ENCODE assay signal across 24 mouse cellular contexts in the genomic region with DNA sequence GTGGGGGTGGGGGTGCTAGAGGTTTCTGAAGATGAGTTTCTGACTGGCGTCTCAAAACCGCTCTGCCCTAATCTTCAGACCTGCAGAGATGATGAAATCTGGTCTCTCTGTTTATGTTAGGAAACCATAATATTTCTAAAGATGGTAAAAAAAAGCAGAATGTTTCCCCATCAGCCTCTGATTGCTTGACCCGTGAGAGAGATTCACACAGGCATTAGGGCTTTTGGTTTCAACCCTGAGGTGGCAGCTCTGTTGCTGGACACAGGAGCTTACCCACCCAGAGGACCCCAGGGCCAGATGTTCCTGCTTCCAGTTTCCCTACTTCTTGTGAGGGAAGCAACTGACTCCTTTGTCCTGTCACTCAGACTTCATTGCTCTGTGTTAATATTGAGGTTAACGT.
A peak's percentile ranks its signal among the peaks of the same experiment; 100 is the strongest.
DNase-seq lines count a peak whose midpoint lies in the region; ATAC-seq and TF ChIP-seq lines count a peak whose summit lies in the region.
"Had no signal": no experiment of that assay in that cellular context is flagged by ENCODE, and none has a peak within 500 bp of the region (broad histone marks: within the 10 kb centered on the region; RNA-seq: fewer than 3 reads in every experiment).

No protein-coding gene starts in this region.

- ATAC-seq in hindbrain, embryonic 11.5 days (ENCODE audit: low FRiP score) = peak; percentile 36; the same call in 1 of the 2 replicates
- no peak for ATAC-seq in hindbrain, postnatal 0 days
- ATAC-seq in stomach, embryonic 14.5 days (ENCODE audit: insufficient number of reproducible peaks, insufficient read depth, low FRiP score, low read depth) = no peak
- ATAC-seq in stomach, postnatal 0 days (ENCODE audit: low FRiP score, low TSS enrichment) = no peak
- ATAC-seq in hindbrain, embryonic 14.5 days (ENCODE audit: low FRiP score) = no peak
- ATAC-seq: forebrain, embryonic 14.5 days; inflammation-experienced regulatory T-cells, adult 6 months had no signal

- no peak for TF ChIP-seq EP300 in stomach, postnatal 0 days (optimal IDR thresholded peaks at IDR 0.05)

- no peaks in the 10 kb centered on the region for H3K27me3 ChIP-seq in hindbrain, embryonic 11.5 days (ENCODE audit: control insufficient read depth, insufficient read depth, low read length)
- no peaks in the 10 kb centered on the region for H3K27me3 ChIP-seq in hindbrain, postnatal 0 days (ENCODE audit: insufficient read depth, low read length)
- no peaks in the 10 kb centered on the region for H3K27me3 ChIP-seq in stomach, embryonic 14.5 days (ENCODE audit: control insufficient read depth, insufficient read depth, low read length)
- no peaks in the 10 kb centered on the region for H3K27me3 ChIP-seq in stomach, postnatal 0 days (ENCODE audit: control insufficient read depth, insufficient read depth, low read length)
- H3K27me3 ChIP-seq in hindbrain, embryonic 14.5 days (ENCODE audit: control insufficient read depth, insufficient read depth, low read length) = no peaks in the 10 kb centered on the region
- H3K27me3 ChIP-seq: embryonic facial prominence, embryonic 13.5 days; heart, embryonic 15.5 days; liver, embryonic 15.5 days; lung, embryonic 15.5 days had no signal

- no peak for TF ChIP-seq CTCF in hindbrain, postnatal 0 days (IDR thresholded peaks at IDR 0.05; ENCODE audit: low read depth)
- no peak for TF ChIP-seq CTCF in stomach, postnatal 0 days (IDR thresholded peaks at IDR 0.05; ENCODE audit: low read depth)

- peaks cover 3% of the 10 kb centered on the region; the same call in 1 of the 2 replicates for H3K9me3 ChIP-seq in hindbrain, embryonic 11.5 days (ENCODE audit: control insufficient read depth, low read length)
- H3K9me3 ChIP-seq in hindbrain, postnatal 0 days (ENCODE audit: low read length) = no peaks in the 10 kb centered on the region
- H3K9me3 ChIP-seq in stomach, embryonic 14.5 days (ENCODE audit: control insufficient read depth, low read depth, low read length) = peaks cover 6% of the 10 kb centered on the region; the same call in 1 of the 2 replicates
- H3K9me3 ChIP-seq in stomach, postnatal 0 days (ENCODE audit: control insufficient read depth, low read length) = 0 out of 2 replicates have a peak, but pooled peaks cover 3% of the 10 kb centered on the region
- H3K9me3 ChIP-seq in hindbrain, embryonic 14.5 days (ENCODE audit: control insufficient read depth, low read length) = peaks cover 4% of the 10 kb centered on the region; the same call in 1 of the 2 replicates
- H3K9me3 ChIP-seq: heart, embryonic 15.5 days; liver, embryonic 15.5 days; lung, embryonic 15.5 days had no signal

- H3K27ac ChIP-seq in hindbrain, embryonic 11.5 days (ENCODE audit: low read depth, low read length) = no peak overlapping the region
- H3K27ac ChIP-seq in hindbrain, postnatal 0 days = no peak overlapping the region
- H3K27ac ChIP-seq in stomach, embryonic 14.5 days (ENCODE audit: low read length) = peak overlapping the region; percentile 28; the same call in 1 of the 2 replicates
- no peak overlapping the region for H3K27ac ChIP-seq in stomach, postnatal 0 days (replicated peaks)
- H3K27ac ChIP-seq in hindbrain, embryonic 14.5 days = peak overlapping the region; percentile 18; the same call in 1 of the 2 replicates
- H3K27ac ChIP-seq: embryonic facial prominence, embryonic 13.5 days; heart, embryonic 15.5 days; liver, embryonic 15.5 days; lung, embryonic 15.5 days; macrophage had no signal

- DNase-seq in hindbrain, embryonic 11.5 days (ENCODE audit: low spot score) = peak; percentile 11
- no peak for DNase-seq in hindbrain, postnatal 0 days (ENCODE audit: low spot score)
- DNase-seq in stomach, postnatal 0 days (ENCODE audit: low spot score) = no peak
- no peak for DNase-seq in hindbrain, embryonic 14.5 days (ENCODE audit: low spot score)
- no peak for DNase-seq in kidney, postnatal 14 days
- no peak for DNase-seq in frontal cortex, postnatal 14 days (ENCODE audit: low spot score in 2 of 2)
- DNase-seq: adrenal gland, adult 8-10 months; cerebellum, adult 18-20 months; cerebellum, postnatal 14 days; gastrocnemius, postnatal 25 days; heart, postnatal 36 days; kidney, adult 8-10 months; kidney, postnatal 36 days; thymus, postnatal 36 days had no signal

- no peak overlapping the region for H3K4me3 ChIP-seq in hindbrain, embryonic 11.5 days (ENCODE audit: low read depth, low read length)
- H3K4me3 ChIP-seq in hindbrain, postnatal 0 days (ENCODE audit: low read length) = no peak overlapping the region
- H3K4me3 ChIP-seq in stomach, embryonic 14.5 days (ENCODE audit: low read depth, low read length) = no peak overlapping the region
- H3K4me3 ChIP-seq in stomach, postnatal 0 days (ENCODE audit: low read depth, low read length) = no peak overlapping the region
- no peak overlapping the region for H3K4me3 ChIP-seq in hindbrain, embryonic 14.5 days (replicated peaks; ENCODE audit: low read length)
- H3K4me3 ChIP-seq: embryonic facial prominence, embryonic 13.5 days; erythroblast, embryonic 14.5 days; heart, embryonic 15.5 days; liver, embryonic 15.5 days; lung, embryonic 15.5 days had no signal

- no peak overlapping the region for H3K4me2 ChIP-seq in hindbrain, embryonic 11.5 days (replicated peaks; ENCODE audit: low read depth, low read length)
- H3K4me2 ChIP-seq in hindbrain, postnatal 0 days (ENCODE audit: low read depth, low read length) = no peak overlapping the region
- H3K4me2 ChIP-seq in stomach, embryonic 14.5 days (replicated peaks; ENCODE audit: low read depth, low read length) = no peak overlapping the region
- H3K4me2 ChIP-seq in stomach, postnatal 0 days (replicated peaks; ENCODE audit: low read depth) = no peak overlapping the region
- H3K4me2 ChIP-seq in hindbrain, embryonic 14.5 days (replicated peaks) = no peak overlapping the region
- H3K4me2 ChIP-seq: embryonic facial prominence, embryonic 13.5 days; heart, embryonic 15.5 days; liver, embryonic 15.5 days; lung, embryonic 15.5 days; midbrain, embryonic 11.5 days had no signal

- H3K4me1 ChIP-seq in hindbrain, embryonic 11.5 days (replicated peaks; ENCODE audit: control insufficient read depth, insufficient read depth, low read length) = no peaks in the 10 kb centered on the region
- peaks cover 5% of the 10 kb centered on the region; the same call in 1 of the 2 replicates for H3K4me1 ChIP-seq in hindbrain, postnatal 0 days (ENCODE audit: insufficient read depth, low read length)
- peaks cover 9% of the 10 kb centered on the region; the same call in 1 of the 2 replicates for H3K4me1 ChIP-seq in stomach, embryonic 14.5 days (ENCODE audit: control insufficient read depth, insufficient read depth, low read length)
- H3K4me1 ChIP-seq in stomach, postnatal 0 days (replicated peaks; ENCODE audit: control insufficient read depth, insufficient read depth) = no peaks in the 10 kb centered on the region
- peaks cover 7% of the 10 kb centered on the region; the same call in 1 of the 2 replicates for H3K4me1 ChIP-seq in hindbrain, embryonic 14.5 days (replicated peaks; ENCODE audit: control insufficient read depth, insufficient read depth, low read length)
- H3K4me1 ChIP-seq: heart, embryonic 15.5 days; liver, embryonic 15.5 days; lung, embryonic 15.5 days had no signal

- H3K9ac ChIP-seq in hindbrain, embryonic 11.5 days (ENCODE audit: low read depth, low read length) = no peak overlapping the region
- no peak overlapping the region for H3K9ac ChIP-seq in hindbrain, postnatal 0 days (replicated peaks; ENCODE audit: low read length)
- H3K9ac ChIP-seq in stomach, embryonic 14.5 days (replicated peaks; ENCODE audit: low read depth, low read length) = no peak overlapping the region
- no peak overlapping the region for H3K9ac ChIP-seq in stomach, postnatal 0 days (ENCODE audit: low read length)
- H3K9ac ChIP-seq in hindbrain, embryonic 14.5 days = no peak overlapping the region
- H3K9ac ChIP-seq: embryonic facial prominence, embryonic 13.5 days; heart, embryonic 15.5 days; liver, embryonic 15.5 days; lung, embryonic 15.5 days had no signal

- WGBS in hindbrain, embryonic 11.5 days = 67% methylated on average over 4 of the region's 4 CpGs
- 72% methylated on average over 4 of the region's 4 CpGs for WGBS in hindbrain, postnatal 0 days
- WGBS in stomach, embryonic 14.5 days = 34% methylated on average over 4 of the region's 4 CpGs
- 41% methylated on average over 4 of the region's 4 CpGs for WGBS in stomach, postnatal 0 days
- 65% methylated on average over 4 of the region's 4 CpGs for WGBS in hindbrain, embryonic 14.5 days

- H3K36me3 ChIP-seq in hindbrain, embryonic 11.5 days (ENCODE audit: control insufficient read depth, insufficient read depth, low read length) = no peaks in the 10 kb centered on the region
- no peaks in the 10 kb centered on the region for H3K36me3 ChIP-seq in hindbrain, postnatal 0 days (ENCODE audit: insufficient read depth, low read length)
- H3K36me3 ChIP-seq in stomach, embryonic 14.5 days (ENCODE audit: control insufficient read depth, insufficient read depth, low read length) = no peaks in the 10 kb centered on the region
- no peaks in the 10 kb centered on the region for H3K36me3 ChIP-seq in stomach, postnatal 0 days (ENCODE audit: control insufficient read depth, insufficient read depth, low read length)
- H3K36me3 ChIP-seq in hindbrain, embryonic 14.5 days (replicated peaks; ENCODE audit: control insufficient read depth, insufficient read depth) = no peaks in the 10 kb centered on the region
- H3K36me3 ChIP-seq: embryonic facial prominence, embryonic 13.5 days; heart, embryonic 15.5 days; liver, embryonic 15.5 days; lung, embryonic 15.5 days had no signal

Comparison
In these comparisons a context has a peak if more than half of its experiments do, and no peak if none do; other contexts are left out.
1. H3K27ac ChIP-seq: peak in stomach, embryonic 14.5 days (single experiment) and hindbrain, embryonic 14.5 days (single experiment); none in hindbrain, embryonic 11.5 days (single experiment), hindbrain, postnatal 0 days (single experiment) and stomach, postnatal 0 days (single experiment).